Mouse (Mus musculus) brain, embryonic 14.5 days (tissue): Measurements from ENCODE around the gene Efna1.

Source experiments
- CTCF ChIP-seq: fragments of 200-500 bp; IDR thresholded peaks from 2 replicates; pipeline ENCODE4 v1.5.1; 2012; ENCODE audit warnings: inconsistent platforms, mild to moderate bottlenecking, moderate library complexity, borderline replicate concordance; ENCODE audit not compliant: insufficient read depth, insufficient read length; ENCODE audit errors: extremely low read depth
- POLR2A ChIP-seq: fragments of 200-500 bp; IDR thresholded peaks from 2 replicates; pipeline ENCODE4 v1.6.1; 2012; ENCODE audit warnings: mild to moderate bottlenecking, inconsistent platforms, borderline replicate concordance; ENCODE audit not compliant: poor library complexity, insufficient read depth, insufficient read length, severe bottlenecking; ENCODE audit errors: extremely low read depth

GRCm38 (mm10) chr3:89308089-89308488 lies 27.1 kb upstream of the Efna1 start:
- TF ChIP-seq POLR2A = no peak
- peak; percentile 87 for TF ChIP-seq CTCF
